Mouse (Mus musculus): ENCODE results near the gene Gm13420. TPM values are rescaled to one million over a fixed set of nuclear protein-coding genes. Genes with fewer than 3 reads are reported as not detected.
A peak's percentile ranks its signal among the peaks of the same experiment; 100 is the strongest.
"Not testable (repeated sequence)": the region's sequence is repeated elsewhere in the genome, so short reads cannot be mapped to it uniquely, and the experiment has no call there.

The Gm13420 gene
- total RNA-seq, 4 experiments from 2014 or later: 0.44 to 2.5 (median 1.4) TPM

- no peak for DNase-seq (ENCODE audit: low spot score in 2 of 2)
Measured at GRCm38 (mm10) chr2:29738799-29739198, 12.7 kb downstream of the Gm13420 start.

DNA sequence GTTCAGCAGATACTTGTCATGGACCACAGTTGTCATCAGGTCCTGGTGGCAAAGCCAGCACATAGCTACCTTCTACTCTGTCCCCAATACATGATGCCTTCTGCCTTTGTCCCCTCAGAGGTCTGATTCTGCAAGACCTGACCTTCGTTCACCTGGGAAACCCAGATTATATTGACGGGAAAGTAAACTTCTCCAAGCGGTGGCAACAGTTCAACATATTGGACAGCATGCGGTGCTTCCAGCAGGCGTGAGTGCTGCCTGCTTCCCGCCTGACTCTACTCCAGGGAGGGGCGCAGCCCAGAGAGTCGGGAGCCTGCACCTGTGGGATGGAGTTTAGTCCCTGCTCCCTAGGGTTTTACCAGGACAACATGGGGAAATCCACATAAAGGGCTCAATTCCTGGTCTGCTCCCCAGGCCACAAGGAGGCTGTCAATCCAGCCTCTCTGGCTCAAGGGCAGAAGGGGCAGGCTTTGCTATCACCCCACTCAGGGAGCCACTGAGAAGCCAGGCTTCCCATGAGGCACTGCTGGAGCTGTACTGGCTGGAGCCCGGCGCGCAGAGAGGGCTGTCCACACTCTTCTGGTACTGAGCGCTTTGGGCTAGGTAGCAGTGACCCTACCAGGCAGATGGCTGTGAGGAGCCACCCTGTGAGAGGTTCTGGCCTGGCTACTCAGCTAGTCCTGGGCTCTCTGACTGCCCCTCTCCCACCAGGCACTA is 14.1 kb downstream of the Gm13420 start:
- DNase-seq (ENCODE audit: low spot score in 2 of 2): no peak

DNA sequence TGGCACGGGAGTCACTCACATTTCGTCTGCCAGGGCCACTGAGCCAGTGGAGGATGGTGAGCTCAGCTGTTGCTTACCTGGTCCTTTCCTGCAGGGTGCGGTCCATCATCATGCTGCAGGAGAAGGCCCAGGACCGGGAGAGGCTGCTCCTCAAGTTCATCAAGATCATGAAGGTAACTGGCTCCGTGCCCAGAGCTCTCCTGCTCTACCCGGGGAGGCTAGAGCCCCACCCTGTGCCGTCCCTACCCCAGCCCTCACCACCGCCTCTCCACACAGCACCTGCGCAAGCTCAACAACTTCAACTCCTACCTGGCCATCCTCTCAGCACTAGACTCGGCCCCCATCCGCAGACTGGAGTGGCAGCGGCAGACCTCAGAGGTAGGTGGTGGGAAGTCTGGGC is 15.8 kb downstream of the Gm13420 start:
- DNase-seq (ENCODE audit: low spot score in 2 of 2): no peak

- no peak for DNase-seq (ENCODE audit: low spot score in 2 of 2)
Measured at GRCm38 (mm10) chr2:29733348-29733747, 18.1 kb downstream of the Gm13420 start.

DNA sequence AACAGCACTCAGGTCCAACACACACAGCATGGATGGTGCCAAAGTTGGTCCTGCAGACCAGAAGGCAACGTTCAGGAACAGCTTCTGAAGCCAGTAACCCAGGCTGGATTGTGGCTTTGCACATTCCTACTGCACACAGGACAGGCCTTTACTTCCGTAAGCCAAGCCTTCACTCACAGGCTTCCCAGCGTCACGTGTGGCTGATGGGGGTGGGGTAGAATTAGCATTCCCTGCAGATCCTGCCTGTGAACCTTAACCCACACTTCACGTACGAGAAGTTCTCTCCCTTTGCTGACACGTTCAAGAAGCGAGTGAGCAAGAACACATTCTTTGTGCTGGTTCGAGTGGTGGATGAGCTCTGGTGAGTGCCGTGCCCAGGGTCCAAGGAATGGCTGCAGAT is 18.9 kb downstream of the Gm13420 start:
- no peak for DNase-seq (ENCODE audit: low spot score in 2 of 2)

DNA sequence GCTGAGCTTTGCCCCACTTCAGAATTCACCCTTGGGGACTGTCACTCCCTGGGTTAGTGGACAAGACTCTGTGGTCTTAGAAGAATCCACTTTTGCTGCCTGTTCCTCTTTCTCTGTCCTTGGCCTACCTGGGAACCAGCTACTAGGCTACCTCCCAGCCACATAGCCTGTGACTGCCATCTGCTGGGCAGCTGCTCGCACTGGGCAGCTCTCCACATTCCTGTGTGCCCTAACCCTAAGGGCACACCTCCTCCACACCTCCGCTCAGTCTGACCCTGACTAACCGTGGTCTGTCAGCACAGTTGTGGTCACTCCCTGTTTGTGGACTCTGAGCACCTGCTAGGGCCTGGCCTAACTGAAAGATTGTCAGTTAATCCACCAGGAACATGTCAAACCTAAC is 19.9 kb downstream of the Gm13420 start:
- DNase-seq (ENCODE audit: low spot score in 2 of 2): no peak

DNA sequence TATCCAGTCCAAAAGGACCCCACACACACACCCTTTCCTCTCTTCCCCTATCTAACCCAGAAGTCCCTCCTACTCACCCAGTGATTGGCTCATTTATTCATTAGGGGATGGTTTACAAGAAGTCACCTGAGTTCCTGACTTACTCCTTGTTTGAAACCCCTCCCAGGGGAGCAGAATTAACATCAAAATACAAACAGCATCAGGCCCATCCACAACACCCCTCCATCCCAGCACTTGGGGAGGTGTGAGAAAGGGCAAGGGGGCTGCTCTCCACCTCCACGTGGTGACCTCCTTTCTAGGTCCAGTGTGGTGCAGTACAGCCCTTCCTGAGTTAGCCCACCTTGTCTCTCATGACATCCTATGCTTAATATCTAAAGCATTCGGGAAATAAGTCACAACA is 22.0 kb downstream of the Gm13420 start:
- no peak for DNase-seq (ENCODE audit: low spot score in 2 of 2)

DNA sequence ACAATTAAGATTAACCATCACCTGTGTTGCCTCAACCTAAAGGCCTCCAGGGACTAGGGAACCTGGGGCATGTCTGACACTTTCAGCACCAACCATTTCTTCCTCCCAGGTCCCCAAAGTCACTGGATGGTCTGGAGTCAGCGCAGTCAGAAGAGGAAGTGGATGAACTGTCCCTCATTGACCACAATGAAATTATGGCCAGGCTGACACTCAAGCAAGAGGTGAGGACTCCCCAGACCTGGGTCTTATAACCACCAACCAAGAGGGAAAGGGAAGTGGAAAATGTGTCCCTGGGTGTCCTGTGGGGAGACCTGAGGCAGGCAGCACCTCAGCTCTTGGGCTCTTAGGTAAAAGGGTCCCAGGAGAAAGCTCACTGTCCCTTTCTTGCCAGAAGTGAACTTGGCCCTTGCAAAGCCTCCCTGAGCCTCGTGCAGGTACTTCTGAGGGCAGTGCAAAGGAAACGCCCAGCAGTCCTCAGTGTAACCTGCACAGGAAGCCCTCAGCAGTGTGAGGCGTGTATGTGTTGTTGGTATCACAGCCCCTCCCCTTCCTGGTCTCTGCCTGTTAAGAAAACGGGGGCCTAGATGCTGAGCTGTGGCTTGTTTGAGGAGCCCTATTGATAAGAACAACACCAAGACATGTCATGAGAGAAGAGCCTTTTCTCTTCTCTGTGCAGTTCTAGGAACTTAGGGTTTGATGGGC is 26.7 kb downstream of the Gm13420 start:
- no peak for DNase-seq (ENCODE audit: low spot score in 2 of 2)

- no peak for DNase-seq (ENCODE audit: low spot score in 2 of 2)
Measured at GRCm38 (mm10) chr2:29723132-29723531, 28.4 kb downstream of the Gm13420 start.

- no peak for DNase-seq (ENCODE audit: low spot score in 2 of 2)
Measured at GRCm38 (mm10) chr2:29718581-29718980, 32.9 kb downstream of the Gm13420 start.

DNA sequence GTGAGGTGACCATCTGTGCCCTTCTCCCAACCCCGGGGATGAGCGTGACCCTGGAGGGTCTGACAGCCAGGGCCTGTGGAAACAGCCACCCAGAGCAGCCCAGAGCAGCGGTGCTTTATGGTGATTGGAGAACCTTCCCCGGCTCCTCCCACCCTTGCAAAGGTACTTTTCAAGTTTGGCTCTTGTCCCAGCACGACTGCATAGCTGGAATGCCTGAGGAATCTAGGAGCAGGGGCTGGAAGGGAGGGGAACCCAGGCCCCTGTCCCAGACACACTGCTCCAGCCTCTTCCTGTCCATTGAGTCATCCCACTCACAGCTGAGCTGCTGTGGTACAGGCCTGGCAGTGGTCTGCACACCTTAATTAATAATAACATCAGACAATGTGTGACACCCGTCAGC is 34.8 kb downstream of the Gm13420 start:
- DNase-seq (ENCODE audit: low spot score in 2 of 2): no peak

- DNase-seq (ENCODE audit: low spot score in 2 of 2): no peak
Measured at GRCm38 (mm10) chr2:29716143-29716542, 35.3 kb downstream of the Gm13420 start.

DNA sequence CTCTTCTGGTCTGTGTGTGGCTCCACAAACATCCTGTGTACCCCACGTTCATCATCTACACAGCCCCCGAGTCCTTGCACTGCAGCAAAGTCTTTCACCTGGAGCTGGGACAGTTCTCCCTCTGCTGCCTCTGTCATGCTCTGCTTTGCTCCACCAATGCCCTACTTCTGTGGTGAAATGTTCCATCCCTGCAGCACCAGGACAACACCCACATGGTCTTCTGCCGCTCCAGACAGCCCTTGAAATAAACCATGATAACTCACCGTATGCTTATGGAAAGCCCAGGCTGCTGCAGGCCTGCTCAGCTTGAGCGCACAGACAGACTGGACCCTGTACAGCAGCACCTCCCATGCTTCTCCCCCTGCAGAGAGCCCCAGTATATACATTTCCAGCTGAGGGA is 37.4 kb downstream of the Gm13420 start:
- DNase-seq (ENCODE audit: low spot score in 2 of 2): peak in 1 of 2 experiments; percentile 61

- DNase-seq (ENCODE audit: low spot score in 2 of 2): no peak
Measured at GRCm38 (mm10) chr2:29713501-29713900, 38.0 kb downstream of the Gm13420 start.

- no peak for DNase-seq (ENCODE audit: low spot score in 2 of 2)
Measured at GRCm38 (mm10) chr2:29711877-29712276, 39.6 kb downstream of the Gm13420 start.

DNA sequence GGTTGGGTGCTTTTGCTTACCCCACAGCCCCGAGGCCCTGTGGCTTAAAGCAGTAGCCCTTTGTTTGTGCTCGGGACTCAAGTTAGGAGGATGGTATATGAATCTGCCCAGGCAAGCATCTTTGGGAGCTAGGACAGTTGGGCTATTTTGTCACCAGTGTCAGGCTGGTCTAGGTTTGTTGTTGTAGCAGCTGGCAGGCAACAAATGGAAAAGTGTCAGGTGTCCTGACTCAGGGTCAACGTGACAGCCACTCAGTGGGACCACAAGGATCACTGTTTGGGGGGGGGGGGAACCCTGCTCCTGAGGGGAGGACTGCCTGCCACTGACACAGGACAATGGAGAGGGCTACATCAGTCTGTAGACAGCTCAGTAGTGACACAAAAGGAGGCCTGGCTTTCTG is 40.4 kb downstream of the Gm13420 start:
- no peak for DNase-seq (ENCODE audit: low spot score in 2 of 2)

DNA sequence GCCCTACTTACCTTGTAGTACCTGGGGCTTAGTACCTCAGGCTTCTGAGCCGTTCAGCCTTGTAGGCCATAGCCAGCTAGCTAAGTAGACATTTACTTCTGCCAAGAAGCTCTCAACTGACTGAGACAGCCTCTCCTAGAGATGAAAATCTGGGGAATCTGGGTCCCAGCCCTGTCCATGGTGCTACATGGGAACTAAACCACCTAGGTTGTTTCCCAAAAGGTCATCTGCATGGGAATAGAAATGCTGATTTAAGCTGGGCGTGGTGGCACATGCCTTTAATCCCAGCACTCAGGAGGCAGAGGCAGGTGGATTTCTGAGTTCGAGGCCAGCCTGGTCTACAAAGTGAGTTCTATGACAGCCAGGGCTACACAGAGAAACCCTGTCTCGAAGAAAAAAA is 43.3 kb downstream of the Gm13420 start:
- DNase-seq (ENCODE audit: low spot score in 2 of 2): not testable (repeated sequence)

DNA sequence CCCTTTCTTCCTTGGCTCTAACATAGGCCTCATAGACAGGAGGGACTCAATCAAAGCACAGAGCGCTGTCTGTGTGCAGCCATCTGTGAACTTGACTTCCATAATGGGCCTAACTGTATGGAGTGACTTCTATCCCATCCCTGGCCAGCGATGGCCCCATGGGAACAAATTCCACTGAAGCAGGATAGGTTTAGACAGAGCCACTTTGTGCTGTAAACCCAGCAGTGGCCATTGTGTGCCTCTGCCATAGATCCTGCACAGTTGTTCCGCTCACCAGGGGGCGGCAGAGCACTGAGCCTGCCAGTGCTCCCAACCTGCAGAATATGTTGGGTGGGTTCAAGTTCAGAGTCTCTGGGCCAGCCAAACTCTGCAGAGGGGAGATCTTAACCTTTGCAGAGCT is 43.8 kb downstream of the Gm13420 start:
- no peak for DNase-seq (ENCODE audit: low spot score in 2 of 2)

GRCm38 (mm10) chr2:29706726-29707620 is 44.5 kb downstream of the Gm13420 start:
- no peak for DNase-seq (ENCODE audit: low spot score in 2 of 2)

- no peak for DNase-seq (ENCODE audit: low spot score in 2 of 2)
Measured at GRCm38 (mm10) chr2:29705493-29705892, 46.0 kb downstream of the Gm13420 start.

DNA sequence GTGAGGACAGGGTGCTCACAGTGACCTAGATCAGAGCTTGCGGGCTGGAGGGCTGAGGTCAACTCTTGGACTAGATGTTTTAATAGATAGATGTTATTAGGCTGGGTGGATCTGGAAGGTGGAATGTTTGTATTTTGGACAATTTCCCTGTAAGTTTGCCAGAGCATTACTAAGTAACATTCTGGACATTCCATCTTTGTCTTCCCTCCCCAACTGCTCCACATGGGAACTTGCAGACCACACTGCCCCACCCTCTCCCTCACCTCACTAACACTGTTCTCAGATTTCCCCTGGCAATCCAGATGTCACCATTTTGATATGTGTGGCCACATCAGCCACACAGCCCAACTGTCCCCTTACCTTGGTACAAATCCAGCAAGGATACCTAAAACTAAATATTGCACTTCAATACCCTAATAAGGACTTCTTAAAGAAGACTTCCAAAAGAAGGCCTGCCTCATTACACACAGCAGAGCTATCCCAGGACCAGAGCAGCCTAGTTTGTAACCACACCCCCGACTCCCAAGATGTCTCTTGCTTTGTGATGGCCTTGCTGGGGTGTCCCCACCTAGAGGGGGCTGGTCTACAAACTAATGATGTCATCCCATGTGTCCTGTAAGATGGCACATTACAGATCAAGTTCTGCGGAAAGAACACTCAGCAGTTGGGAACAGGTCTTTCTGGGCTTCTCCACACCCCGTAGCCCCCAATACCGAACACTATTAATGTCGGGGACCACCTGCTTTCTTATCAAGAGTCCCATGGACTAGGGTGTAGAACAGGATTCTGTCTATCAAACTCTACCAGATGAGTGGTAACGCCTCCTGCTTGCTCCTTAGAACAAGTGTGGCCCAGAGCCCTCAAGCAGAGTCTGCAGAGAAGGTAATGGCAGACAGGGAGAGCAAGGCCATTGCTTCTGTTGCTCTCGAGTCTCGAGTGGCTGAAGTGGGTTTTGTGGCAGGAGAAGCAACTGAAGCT is 48.1 kb downstream of the Gm13420 start:
- no peak for DNase-seq (ENCODE audit: low spot score in 2 of 2)

All from left cerebral cortex, adult 8-10 months (tissue).